Mouse (Mus musculus) liver, embryonic 11.5 days (tissue): ENCODE measurements at regions not wholly inside any gene's neighbourhood (a gene's known extent, or its start where the extent isn't known, plus 50 kb on each side); places are given as distances from the start of the nearest gene placed in this dataset.

Source experiments
- ATAC-seq: fragments of 200-750 bp; cut with Nextera tagmentation; replicated peaks from 2 replicates; pipeline ENCODE4 v1.8.0; 2017; ENCODE audit warnings: moderate number of reproducible peaks, mild to moderate bottlenecking, moderate TSS enrichment, moderate library complexity; ENCODE audit not compliant: low FRiP score
- DNase-seq: peaks from one replicate; pipeline ENCODE4 v3.0.0-alpha.2; 2017; ENCODE audit warnings: low spot score
- H3K27ac ChIP-seq: fragments of 300-500 bp; sonication (generic); 2 replicates; pipeline ENCODE4 v1.5.1; 2014; ENCODE audit warnings: mild to moderate bottlenecking, low read depth, low read length, control low read depth
- H3K27me3 ChIP-seq: fragments of 300-500 bp; sonication (generic); replicated peaks from 2 replicates; pipeline ENCODE4 v1.6.1; 2014; ENCODE audit warnings: low read length, mixed read lengths; ENCODE audit not compliant: control insufficient read depth, insufficient read depth
- H3K36me3 ChIP-seq: fragments of 300-500 bp; sonication (generic); 2 replicates; pipeline ENCODE4 v1.6.1; 2014; ENCODE audit warnings: mild to moderate bottlenecking, low read length, moderate library complexity, mixed read lengths; ENCODE audit not compliant: control insufficient read depth, insufficient read depth
- H3K4me1 ChIP-seq: fragments of 300-500 bp; sonication (generic); replicated peaks from 2 replicates; pipeline ENCODE4 v1.6.1; 2014; ENCODE audit warnings: low read length, mixed read lengths; ENCODE audit not compliant: control insufficient read depth, insufficient read depth
- H3K4me2 ChIP-seq: fragments of 300-500 bp; sonication (generic); 2 replicates; pipeline ENCODE4 v1.6.1; 2014; ENCODE audit warnings: mild to moderate bottlenecking, control low read depth, moderate library complexity
- H3K4me3 ChIP-seq: fragments of 300-500 bp; sonication (generic); 2 replicates; pipeline ENCODE4 v1.5.1; 2014; ENCODE audit warnings: low read depth, low read length, control low read depth
- H3K9ac ChIP-seq: fragments of 300-500 bp; sonication (generic); 2 replicates; pipeline ENCODE4 v1.6.1; 2014; ENCODE audit warnings: low read depth, low read length, control low read depth
- H3K9me3 ChIP-seq: fragments of 300-500 bp; sonication (generic); 2 replicates; pipeline ENCODE4 v1.6.1; 2016; ENCODE audit warnings: low read length, inconsistent platforms, mixed read lengths; ENCODE audit not compliant: control insufficient read depth
- WGBS: fragments of 180-500 bp; shearing (Covaris S2); extraction: QIAGEN DNeasy Blood & Tissue Kit; methylation state at CpG from one replicate; pipeline ENCODE4 v1.1.7; 2014; 5-methylcytosine and 5-hydroxymethylcytosine counted together

DNA sequence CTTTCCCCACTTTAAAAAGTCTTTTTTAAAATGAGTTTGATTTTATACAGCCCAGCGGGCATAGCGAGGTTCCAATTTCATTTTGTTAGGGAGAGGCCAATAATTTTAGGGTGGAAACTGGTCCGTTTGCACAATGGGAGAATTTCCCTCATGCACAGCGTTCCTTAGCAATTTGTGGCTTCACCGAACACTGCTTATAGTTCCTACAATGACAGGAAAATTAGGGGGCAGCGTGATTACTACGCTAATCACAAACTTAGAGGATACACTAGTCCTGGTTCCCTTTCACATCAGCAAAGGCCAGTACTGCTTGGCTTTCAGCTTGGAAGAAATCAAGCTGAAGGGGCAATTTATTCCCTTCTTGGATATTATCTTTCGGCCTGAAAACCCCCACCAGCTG lies 745.1 kb upstream of the Gm19410 start:
- Histone ChIP-seq H3K4me3 (no peak overlapping the region), H3K36me3 (no peaks in the 10 kb centered on the region), H3K4me1 (no peaks in the 10 kb centered on the region), H3K27ac (no peak overlapping the region), H3K4me2 (no peak overlapping the region), H3K27me3 (no peaks in the 10 kb centered on the region), H3K9me3 (no peaks in the 10 kb centered on the region; the same call in 1 of the 2 replicates), H3K9ac (no peak overlapping the region)
- ATAC-seq = no peak
- no peak for DNase-seq
- WGBS = 84% methylated on average over 8 of the region's 8 CpGs

DNA sequence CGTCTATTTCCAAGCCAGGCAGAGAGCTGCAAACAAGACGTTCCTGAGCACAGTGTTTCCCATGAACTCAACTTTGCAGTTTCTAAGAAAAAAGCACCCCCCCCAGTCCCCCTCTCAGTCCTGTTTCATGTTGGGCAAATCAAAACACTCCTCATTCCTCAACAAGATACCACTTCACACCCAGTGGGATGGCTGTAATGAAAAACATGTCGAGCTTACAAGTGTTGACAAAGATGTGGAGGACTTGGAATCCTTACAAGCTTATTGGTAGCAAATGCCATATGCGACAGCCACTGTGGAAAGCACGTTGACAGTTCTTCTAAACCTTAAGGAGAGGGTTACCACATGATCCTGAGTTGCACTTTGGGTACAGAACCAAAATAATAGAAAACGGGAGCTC lies 742.9 kb upstream of the Gm19410 start:
- DNase-seq = no peak

DNA sequence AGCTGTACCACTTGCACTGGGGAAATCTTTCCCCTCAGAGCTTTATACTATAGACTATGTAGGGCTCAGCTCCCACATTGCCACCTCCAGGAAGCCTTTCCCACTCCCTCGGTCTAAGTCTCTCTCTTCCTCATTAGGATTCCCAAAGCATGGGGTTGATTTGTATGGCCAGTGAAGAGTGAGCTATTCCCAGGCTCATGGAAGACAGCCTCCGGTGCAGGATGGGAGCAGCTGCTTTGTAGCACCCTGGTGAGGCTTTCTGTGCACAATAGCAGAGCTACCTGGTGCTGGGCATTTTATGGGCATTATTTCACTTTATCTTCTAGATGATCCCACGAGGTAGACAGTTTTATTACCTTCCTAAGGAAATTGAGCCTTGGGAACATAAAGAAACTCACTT lies 717.8 kb upstream of the Gm19410 start:
- Histone ChIP-seq H3K27me3 (no peaks in the 10 kb centered on the region), H3K9me3 (no peaks in the 10 kb centered on the region), H3K27ac (no peak overlapping the region), H3K36me3 (no peaks in the 10 kb centered on the region), H3K4me1 (no peaks in the 10 kb centered on the region), H3K4me2 (no peak overlapping the region), H3K4me3 (no peak overlapping the region), H3K9ac (no peak overlapping the region)
- DNase-seq (no peak), ATAC-seq (no peak)
- 64% methylated on average over 3 of the region's 3 CpGs for WGBS

More for the DNA sequence above, 742.9 kb upstream of the Gm19410 start:
- H3K27me3 ChIP-seq = no peaks in the 10 kb centered on the region
- H3K4me3 ChIP-seq = no peak overlapping the region
- H3K9me3 ChIP-seq = no peaks in the 10 kb centered on the region; the same call in 1 of the 2 replicates
- H3K36me3 ChIP-seq = no peaks in the 10 kb centered on the region
- 61% methylated on average over 6 of the region's 6 CpGs for WGBS
- H3K9ac ChIP-seq = no peak overlapping the region
- no peaks in the 10 kb centered on the region for H3K4me1 ChIP-seq
- no peak overlapping the region for H3K27ac ChIP-seq
- ATAC-seq = no peak
- no peak overlapping the region for H3K4me2 ChIP-seq

DNA sequence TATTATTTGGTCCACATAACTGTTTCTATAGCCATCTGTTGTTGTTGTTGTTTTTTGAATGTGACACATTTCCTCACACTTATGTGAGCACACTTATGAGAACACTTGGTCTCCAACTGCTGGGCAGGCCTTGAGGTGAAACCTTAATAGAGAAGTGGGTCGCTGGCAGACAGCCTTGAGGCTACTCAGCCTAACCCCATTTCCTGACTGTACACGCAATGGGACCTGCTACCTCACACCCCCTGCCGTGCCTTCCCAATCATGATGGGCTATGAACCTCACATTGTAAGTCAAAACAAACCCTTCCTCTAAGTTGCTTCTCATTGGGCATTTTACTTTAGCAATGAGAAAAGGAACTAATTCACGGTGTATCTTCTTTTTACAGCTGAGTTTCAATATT lies 712.1 kb upstream of the Gm19410 start:
- DNase-seq (no peak), ATAC-seq (no peak)
- 77% methylated on average over 4 of the region's 4 CpGs for WGBS
- no peak overlapping the region for H3K4me2 ChIP-seq
- no peaks in the 10 kb centered on the region for H3K4me1 ChIP-seq
- no peak overlapping the region for H3K27ac ChIP-seq
- no peaks in the 10 kb centered on the region for H3K27me3 ChIP-seq
- H3K9me3 ChIP-seq = no peaks in the 10 kb centered on the region
- H3K9ac ChIP-seq = no peak overlapping the region
- no peak overlapping the region for H3K4me3 ChIP-seq
- H3K36me3 ChIP-seq = no peaks in the 10 kb centered on the region

DNA sequence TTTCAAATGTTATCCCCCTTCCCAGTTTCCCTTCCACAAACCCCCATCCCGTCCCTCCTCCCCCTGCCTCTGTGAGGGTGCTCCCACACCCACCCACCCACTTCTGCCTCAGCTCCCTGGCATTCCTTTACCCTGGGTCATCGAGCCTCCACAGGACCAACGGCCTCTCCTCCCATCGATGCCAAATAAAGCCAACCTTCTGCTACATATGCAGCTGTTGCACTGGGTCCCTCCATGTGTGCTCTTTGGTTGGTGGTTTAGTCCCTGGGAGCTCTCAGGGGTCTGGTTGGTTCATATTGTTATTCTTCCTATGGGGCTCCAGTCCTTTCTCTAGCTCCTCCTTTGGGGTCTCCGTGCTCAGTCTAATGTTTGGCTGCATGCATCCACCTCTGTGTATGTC lies 704.5 kb upstream of the Gm19410 start:
- H3K4me1 ChIP-seq = no peaks in the 10 kb centered on the region
- ATAC-seq (no peak), DNase-seq (no peak)
- no peaks in the 10 kb centered on the region for H3K36me3 ChIP-seq
- H3K27me3 ChIP-seq = no peaks in the 10 kb centered on the region
- WGBS = 84% methylated on average over 5 of the region's 5 CpGs
- no peak overlapping the region for H3K4me2 ChIP-seq
- no peaks in the 10 kb centered on the region for H3K9me3 ChIP-seq
- no peak overlapping the region for H3K27ac ChIP-seq
- H3K4me3 ChIP-seq = no peak overlapping the region
- no peak overlapping the region for H3K9ac ChIP-seq

DNA sequence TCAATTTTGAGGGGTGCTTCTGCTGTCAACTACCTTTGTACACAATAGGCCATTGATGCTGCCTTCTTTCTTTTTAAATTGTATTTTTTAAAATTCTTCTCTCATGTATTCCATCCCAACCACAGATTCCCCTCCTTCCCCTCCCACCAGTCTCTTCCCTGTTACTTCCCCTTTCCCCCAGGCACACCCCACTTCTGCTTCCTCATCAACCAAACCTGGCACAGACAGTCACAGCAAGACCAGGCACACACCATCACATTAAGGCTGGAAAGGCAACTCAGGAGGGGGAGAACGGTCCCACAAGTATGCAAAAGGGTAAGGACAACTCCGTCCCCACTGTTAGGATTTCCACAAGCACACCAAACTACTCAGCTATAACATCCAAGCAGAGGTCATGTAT lies 697.4 kb upstream of the Gm19410 start:
- Histone ChIP-seq H3K4me2 (no peak overlapping the region), H3K4me1 (no peaks in the 10 kb centered on the region), H3K27ac (no peak overlapping the region), H3K4me3 (no peak overlapping the region), H3K27me3 (no peaks in the 10 kb centered on the region), H3K36me3 (no peaks in the 10 kb centered on the region), H3K9ac (no peak overlapping the region), H3K9me3 (no peaks in the 10 kb centered on the region)
- no peak for DNase-seq
- 73% methylated on average over 2 of the region's 2 CpGs for WGBS
- ATAC-seq = no peak

DNA sequence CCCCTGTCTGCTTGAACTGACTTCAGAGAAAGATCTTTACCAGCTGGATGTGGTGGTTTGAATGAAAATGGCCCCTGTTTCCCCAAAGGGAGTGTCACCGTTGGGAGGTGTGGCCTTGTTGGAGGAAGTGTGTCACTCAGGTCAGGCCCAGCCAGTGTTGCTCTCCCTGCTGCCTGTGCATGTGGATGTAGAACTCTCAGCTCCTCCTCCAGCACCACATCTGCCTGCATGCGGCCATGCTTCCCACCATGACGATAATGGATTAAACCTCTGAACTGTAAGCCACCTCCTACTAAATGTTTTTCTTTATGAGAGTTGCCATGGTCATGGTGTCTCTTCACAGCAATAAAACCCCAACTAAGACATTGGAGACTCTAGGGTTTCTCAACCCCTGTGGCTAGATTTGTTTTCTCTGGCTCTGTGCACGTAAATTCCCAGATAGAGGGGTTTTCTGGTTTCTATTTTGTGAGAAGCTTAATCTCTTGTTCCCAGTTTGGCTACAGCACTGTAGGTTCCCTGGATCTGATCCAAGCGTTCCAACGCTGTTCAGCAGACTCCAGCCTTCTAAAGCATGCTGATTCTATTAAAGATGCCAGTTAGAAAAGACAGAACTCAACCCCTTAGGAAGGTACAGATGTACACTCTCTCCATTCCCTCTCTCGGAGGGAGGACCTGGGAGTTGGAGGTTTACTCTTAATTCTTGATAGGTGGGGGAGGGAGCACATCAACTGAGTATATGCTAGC lies 695.2 kb upstream of the Gm19410 start:
- 81% methylated on average over 7 of the region's 7 CpGs for WGBS
- DNase-seq = no peak
- H3K4me2 ChIP-seq = no peak overlapping the region

DNA sequence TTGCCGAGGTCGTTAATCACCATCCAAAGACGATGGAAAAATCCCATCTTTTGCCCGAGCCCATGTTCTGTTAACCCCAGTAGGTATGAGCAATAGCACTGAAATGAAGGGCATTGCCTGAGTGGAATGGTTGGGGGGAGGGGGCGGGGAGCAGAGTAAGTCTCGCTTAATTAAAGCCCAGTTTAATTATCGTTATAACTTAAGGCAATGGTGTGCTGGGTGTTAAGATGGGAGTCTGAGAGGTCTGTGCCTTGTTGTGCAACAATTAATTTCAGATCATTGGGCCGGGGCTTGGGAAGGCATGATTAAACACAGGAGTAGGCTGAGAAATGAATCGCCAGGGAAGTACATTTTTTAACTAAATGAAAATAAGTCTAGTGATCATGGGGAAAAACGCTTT lies 689.6 kb upstream of the Gm19410 start:
- WGBS = 87% methylated on average over 10 of the region's 10 CpGs
- H3K4me3 ChIP-seq = no peak overlapping the region
- H3K27ac ChIP-seq = no peak overlapping the region
- H3K4me2 ChIP-seq = no peak overlapping the region
- H3K9ac ChIP-seq = no peak overlapping the region
- H3K4me1 ChIP-seq = no peaks in the 10 kb centered on the region
- no peak for DNase-seq
- H3K36me3 ChIP-seq = no peaks in the 10 kb centered on the region
- ATAC-seq = no peak
- H3K9me3 ChIP-seq = no peaks in the 10 kb centered on the region
- no peaks in the 10 kb centered on the region for H3K27me3 ChIP-seq

More for the DNA sequence above, 695.2 kb upstream of the Gm19410 start:
- H3K4me1 ChIP-seq = no peaks in the 10 kb centered on the region
- H3K9me3 ChIP-seq = no peaks in the 10 kb centered on the region
- no peak overlapping the region for H3K27ac ChIP-seq
- no peak overlapping the region for H3K9ac ChIP-seq
- no peaks in the 10 kb centered on the region for H3K36me3 ChIP-seq
- no peak overlapping the region for H3K4me3 ChIP-seq
- no peak for ATAC-seq
- no peaks in the 10 kb centered on the region for H3K27me3 ChIP-seq

DNA sequence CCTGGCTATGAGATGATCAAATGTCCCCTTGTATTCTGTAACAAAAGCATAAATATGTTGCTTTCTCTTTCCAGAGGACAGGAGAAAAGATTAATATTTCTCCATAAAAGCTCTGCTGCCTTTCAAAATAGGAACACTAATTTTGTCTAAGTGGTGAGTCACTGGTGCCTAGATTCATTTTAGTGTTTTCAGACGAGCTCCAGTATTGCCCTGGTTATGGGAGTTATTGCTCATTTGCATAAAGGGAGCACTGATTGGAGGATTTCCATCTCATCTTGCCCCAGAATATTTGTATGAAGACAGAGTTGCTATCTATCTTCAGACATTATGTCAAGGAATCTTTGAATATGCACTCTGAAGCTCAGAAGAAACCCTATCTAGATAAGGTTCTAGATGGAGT lies 682.4 kb upstream of the Gm19410 start:
- Histone ChIP-seq H3K36me3 (no peaks in the 10 kb centered on the region), H3K27ac (no peak overlapping the region), H3K27me3 (no peaks in the 10 kb centered on the region), H3K4me2 (no peak overlapping the region), H3K4me3 (no peak overlapping the region), H3K9ac (no peak overlapping the region), H3K9me3 (no peaks in the 10 kb centered on the region), H3K4me1 (no peaks in the 10 kb centered on the region)
- 57% methylated on average over 1 of the region's 1 CpGs for WGBS
- ATAC-seq = no peak
- no peak for DNase-seq
